Mouse (Mus musculus): ENCODE results near the gene Gm17509.

Gm17509 gene

GRCm38 (mm10) chr13:117220501-117221321, at the start of gene Gm17509:
TSS of gene Gm17509 (minus strand) at chr13:117221075.
- DNase-seq (ENCODE audit: low read depth, low spot score): peak; percentile 87

- DNase-seq (ENCODE audit: low read depth, low spot score): no peak
Observed at GRCm38 (mm10) chr13:117267963-117268362, 47.1 kb upstream of the Gm17509 start.

DNA sequence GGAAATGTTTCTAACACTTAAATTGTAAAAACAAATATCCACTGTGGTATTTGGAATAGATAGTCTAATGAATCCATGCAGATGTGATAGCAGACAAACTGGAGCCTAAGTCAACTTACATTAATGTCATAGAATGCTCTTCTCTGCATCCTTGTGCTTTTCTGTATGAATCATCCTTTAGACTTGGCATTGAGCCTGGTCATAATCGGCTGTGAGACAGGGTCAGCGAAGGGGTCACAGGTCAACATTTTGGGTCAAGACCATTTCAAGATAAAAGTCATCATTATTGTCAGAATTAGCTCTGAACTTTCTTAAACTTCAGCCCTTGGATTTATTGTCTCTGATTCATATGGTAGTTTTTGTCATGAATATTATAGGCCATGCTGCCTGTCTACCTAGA, 45.3 kb upstream of the Gm17509 start:
- no peak for DNase-seq (ENCODE audit: low read depth, low spot score)

DNA sequence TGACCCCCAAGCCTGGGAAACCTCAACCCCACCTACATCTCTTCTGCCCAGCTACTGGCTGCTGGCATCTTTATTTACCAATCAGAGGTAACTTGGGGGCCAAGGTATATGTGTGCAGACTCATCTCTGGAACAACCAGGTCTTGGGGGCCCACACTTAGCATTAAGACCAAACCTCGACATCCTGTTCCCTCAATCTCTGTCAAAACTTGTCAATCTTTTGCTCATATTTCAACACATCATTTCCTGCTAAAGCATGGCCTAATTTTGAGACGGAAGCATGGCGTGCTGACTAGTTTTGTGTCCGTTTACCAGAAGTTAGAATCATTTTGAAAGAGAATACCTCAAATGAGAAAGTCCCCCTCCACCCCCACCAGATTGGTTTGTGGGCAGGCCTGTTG, 39.8 kb upstream of the Gm17509 start:
- peak; percentile 74 for DNase-seq (ENCODE audit: low read depth, low spot score)

- peak; percentile 59 for DNase-seq (ENCODE audit: low read depth, low spot score)
Observed at GRCm38 (mm10) chr13:117242621-117243020, 21.7 kb upstream of the Gm17509 start.

DNA sequence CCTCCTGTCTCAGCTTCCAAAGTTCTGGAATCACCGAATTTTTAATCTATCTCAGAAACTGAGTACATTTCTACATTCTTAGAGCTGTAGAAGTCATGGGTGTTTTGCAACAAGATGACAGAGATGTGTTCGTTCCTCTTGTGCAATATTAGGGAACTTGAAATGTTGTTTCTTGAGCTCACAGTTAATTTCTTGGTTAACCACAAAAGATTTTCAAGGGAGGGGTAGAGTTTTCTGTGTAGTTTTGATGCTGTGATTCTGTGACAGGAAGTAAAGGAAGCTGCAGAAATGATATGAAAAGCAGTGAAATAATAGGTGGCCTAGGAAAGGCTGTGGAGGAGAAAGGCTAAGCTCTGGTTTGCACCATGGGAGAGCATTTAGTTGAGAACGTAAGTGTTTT, 21.2 kb upstream of the Gm17509 start:
- peak; percentile 82 for DNase-seq (ENCODE audit: low read depth, low spot score)

GRCm38 (mm10) chr13:117237111-117237510, 16.2 kb upstream of the Gm17509 start:
- no peak for DNase-seq (ENCODE audit: low read depth, low spot score)

DNA sequence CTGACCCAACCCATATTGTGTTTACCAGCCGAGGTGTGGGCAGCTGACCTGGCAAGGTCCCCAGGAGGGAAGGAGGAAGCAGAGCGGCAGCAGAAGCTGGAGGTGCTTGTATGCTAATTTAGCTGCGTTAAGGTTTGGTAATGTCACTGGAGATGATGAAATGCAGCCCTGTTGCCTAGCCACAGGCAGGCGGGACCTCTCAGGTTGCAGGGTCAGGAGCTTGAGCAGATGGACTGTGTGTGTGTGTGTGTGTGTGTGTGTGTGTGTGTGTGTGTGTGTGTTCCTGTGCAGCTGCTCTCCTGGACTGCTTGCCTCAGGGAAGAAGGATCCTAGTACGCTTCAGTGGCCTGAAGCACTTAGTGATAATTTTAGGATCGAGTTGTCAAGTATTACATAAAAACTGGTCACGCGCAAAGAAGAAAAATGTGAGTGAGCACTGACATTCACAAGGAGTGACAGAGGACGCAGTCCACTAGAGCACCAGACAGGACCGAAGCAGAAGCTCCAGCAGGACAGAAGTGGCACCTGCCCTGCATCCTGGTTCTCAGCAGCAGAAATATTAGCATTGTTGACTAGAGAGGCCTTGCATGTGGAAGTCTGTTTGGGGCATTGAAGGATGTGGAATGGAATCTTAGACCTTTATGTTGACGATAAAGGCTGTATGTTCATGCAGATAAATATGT, 14.8 kb upstream of the Gm17509 start:
- no peak for DNase-seq (ENCODE audit: low read depth, low spot score)

GRCm38 (mm10) chr13:117234486-117234885, 13.6 kb upstream of the Gm17509 start:
- no peak for DNase-seq (ENCODE audit: low read depth, low spot score)

GRCm38 (mm10) chr13:117233808-117234207, 12.9 kb upstream of the Gm17509 start:
- DNase-seq (ENCODE audit: low read depth, low spot score): no peak

- DNase-seq (ENCODE audit: low read depth, low spot score): no peak
Observed at GRCm38 (mm10) chr13:117230371-117231110, 9.7 kb upstream of the Gm17509 start.

DNA sequence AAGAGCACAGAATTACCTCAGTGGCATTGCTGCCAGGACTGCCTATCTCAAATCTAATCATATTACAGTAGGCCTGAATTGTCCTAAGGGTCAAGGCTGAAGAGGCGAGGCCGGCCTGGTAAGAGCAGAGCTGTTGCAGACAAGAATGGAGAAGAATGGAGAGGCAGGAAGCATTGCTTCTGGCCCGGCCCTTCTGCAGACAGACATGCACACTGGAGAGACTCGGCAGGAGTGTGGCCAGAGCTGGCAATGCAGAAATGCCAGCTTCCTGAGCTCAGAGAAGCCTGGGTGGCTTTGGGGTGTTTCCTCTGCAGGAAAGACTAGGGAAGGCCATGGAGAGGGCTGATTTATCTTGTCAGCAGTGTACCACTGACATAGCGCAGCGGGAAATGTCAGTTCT, 4.7 kb upstream of the Gm17509 start:
- DNase-seq (ENCODE audit: low read depth, low spot score): no peak

DNA sequence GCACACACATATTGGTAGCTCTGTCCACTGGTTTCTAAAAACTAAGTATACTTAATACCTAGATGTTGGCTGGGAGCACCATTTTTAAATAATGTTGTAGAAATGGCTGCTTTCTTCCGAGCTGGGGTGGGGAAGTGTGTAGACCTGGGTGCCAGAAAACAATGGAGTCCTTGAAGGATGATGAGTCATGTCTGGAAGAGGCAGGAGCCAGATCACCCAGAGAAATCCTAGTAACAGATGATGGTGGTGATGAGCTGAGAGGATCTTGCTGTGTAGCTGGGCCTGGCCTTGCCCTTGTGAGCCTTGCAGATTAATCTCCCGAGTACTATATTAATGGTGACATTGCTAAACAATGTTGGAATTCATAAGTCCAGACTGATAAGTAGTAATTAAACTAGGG, 4.0 kb upstream of the Gm17509 start:
- DNase-seq (ENCODE audit: low read depth, low spot score): no peak

DNA sequence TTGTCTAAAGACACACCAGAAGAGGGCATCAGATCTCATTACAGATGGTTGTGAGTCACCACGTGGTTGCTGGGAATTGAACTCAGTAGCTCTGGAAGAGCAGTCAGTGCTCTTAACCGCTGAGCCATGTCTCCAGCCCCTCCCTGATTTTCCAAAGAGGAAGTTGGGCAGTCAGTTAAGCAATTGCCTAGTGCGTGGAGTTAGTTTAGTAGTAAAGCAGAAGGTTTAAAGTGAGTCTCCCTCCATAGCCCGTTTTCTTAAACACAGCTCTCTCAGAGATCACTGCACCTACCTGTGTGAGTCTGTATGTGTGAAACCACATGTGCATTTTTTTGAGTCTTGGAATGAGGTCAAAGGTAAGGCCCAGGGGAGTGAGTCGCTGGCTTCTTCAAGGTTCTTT, 2.2 kb upstream of the Gm17509 start:
- DNase-seq (ENCODE audit: low read depth, low spot score): peak; percentile 43

DNA sequence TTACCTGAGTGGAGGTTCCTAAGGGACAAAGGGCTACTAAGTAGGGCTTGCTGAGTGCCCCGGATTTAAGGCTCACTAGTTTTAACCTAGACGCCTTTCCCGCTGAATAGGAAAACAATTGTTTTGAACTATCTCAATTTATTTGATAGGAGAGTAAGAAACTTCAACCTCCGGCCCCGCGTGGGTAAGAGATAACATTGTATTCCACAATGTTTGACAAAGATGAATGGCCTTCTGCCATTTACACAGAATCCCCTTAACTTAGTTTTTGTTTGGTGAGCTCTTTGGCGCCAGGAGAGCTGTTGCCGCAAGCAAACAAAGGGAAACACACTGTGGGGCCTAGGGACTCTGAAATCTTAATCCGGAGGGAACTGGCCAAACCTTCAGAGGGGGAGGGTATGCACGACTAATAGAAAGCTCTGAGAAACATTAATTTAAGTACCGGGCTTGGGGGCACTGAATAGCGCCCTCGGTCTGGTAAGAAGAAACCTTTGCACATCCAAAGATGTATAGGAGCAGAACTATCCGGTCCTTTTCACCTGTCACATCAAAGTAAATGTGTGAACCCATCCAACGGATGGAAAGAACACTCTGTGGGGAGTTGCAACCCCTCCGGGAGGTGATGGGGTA, 889 bp downstream of the Gm17509 start:
- no peak for DNase-seq (ENCODE audit: low read depth, low spot score)

DNA sequence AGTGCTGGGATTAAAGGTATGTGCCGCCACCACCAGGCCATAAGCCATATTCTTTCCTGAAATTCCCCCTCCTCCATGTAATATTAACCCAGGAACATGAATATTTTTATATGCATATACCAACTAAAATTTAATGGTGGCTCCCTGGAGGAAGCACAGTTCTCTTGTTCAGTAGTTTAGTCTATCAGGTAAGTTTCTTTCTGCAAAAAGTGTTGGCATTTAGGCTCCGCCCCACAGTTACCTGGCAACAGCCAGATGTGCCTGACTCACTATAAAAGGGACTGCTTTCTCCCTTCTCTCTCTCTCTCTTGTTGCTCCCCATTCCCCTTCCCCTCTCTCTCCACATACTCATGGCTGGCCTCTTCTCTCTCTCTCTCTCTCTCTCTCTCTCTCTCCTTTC, 2.8 kb downstream of the Gm17509 start:
- peak; percentile 82 for DNase-seq (ENCODE audit: low read depth, low spot score)

DNA sequence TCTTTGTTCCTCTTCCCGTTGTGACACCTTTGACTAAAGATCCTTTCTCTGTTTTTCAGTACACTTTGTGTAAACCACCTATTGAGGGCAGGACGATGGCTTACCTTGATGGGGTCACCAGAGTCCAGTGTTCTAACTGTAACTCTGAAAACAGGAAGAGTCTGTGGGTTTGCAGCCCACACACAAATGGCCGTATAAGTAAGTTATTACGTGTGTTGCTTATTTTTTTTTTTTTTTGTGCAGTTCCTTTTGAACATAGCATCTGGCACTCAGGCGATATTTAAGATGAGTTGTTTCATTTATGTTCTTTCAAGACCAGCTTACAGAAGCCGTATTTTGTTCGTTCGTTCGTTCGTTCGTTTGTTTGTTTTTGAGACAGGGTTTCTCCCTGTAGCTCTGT, 3.3 kb downstream of the Gm17509 start:
- peak; percentile 80 for DNase-seq (ENCODE audit: low read depth, low spot score)

- DNase-seq (ENCODE audit: low read depth, low spot score): peak; percentile 43
Observed at GRCm38 (mm10) chr13:117216752-117217363, 4.0 kb downstream of the Gm17509 start.

DNA sequence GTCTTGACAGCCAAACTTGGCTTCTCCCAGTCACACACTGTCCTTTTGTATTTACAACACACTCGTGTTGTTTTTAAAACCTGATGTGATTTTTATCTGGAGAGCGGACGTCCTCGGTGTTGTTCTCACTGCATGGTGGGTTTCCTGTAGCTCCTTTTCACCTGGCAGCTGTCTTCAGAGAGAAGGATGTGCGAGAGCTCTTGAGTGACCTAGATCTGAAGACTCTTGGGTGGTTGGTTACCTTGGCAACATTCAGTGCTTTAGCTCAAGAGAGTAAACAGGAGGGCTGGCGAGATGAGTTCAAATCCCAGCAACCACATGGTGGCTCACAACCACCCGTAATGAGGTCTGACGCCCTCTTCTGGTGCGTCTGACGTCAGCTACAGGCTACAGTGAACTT, 4.7 kb downstream of the Gm17509 start:
- peak; percentile 97 for DNase-seq (ENCODE audit: low read depth, low spot score)

DNA sequence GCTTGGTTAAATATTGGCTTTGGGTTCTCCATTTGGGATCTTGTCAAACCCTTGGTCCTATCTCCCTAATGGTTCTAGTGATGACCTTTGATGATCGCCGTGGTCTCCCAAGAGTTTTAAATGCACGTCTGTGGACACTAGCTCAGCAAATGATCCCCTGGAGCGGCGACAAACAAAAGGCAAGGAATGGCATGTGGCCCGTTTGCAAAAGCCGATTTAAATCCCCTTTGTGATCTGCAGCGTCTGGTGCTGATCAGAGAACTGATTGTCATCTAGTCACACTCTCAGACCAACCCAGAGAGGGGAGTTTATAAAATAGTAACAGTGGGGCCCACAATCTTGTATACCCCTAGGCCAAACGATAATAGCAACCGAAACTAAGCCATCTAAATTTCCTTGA, 5.4 kb downstream of the Gm17509 start:
- no peak for DNase-seq (ENCODE audit: low read depth, low spot score)

GRCm38 (mm10) chr13:117211386-117211875, 9.4 kb downstream of the Gm17509 start:
- DNase-seq (ENCODE audit: low read depth, low spot score): peak; percentile 82

All from CD4-positive helper T cell, adult 2 months (primary cell).